Mouse (Mus musculus) heart, embryonic 15.5 days (tissue): Measurements from ENCODE around the gene Sorbs2. TPM values are rescaled to one million over a fixed set of nuclear protein-coding genes. Genes with fewer than 3 reads are reported as not detected.

ENCODE experiments used
- ATAC-seq: fragments of 200-750 bp; cut with Nextera tagmentation; replicated peaks from 2 replicates; pipeline ENCODE4 v1.8.0; 2017; ENCODE audit warnings: low read depth, moderate TSS enrichment; ENCODE audit not compliant: insufficient number of reproducible peaks, insufficient read depth, low FRiP score
- H3K27ac ChIP-seq: fragments of 300-500 bp; sonication (generic); 2 replicates; pipeline ENCODE4 v1.5.1; 2015; ENCODE audit warnings: mild to moderate bottlenecking, inconsistent platforms
- H3K27me3 ChIP-seq: fragments of 300-500 bp; sonication (generic); 2 replicates; pipeline ENCODE4 v1.6.1; 2015; ENCODE audit warnings: inconsistent platforms
- H3K36me3 ChIP-seq: fragments of 300-500 bp; sonication (generic); 2 replicates; pipeline ENCODE4 v1.6.1; 2015; ENCODE audit warnings: mild to moderate bottlenecking, inconsistent platforms
- H3K4me1 ChIP-seq: fragments of 300-500 bp; sonication (generic); replicated peaks from 2 replicates; pipeline ENCODE4 v1.6.1; 2015; ENCODE audit warnings: inconsistent platforms
- H3K4me2 ChIP-seq: fragments of 300-500 bp; sonication (generic); 2 replicates; pipeline ENCODE4 v1.6.1; 2015; ENCODE audit warnings: inconsistent platforms, mild to moderate bottlenecking, moderate library complexity
- H3K4me3 ChIP-seq: fragments of 300-500 bp; sonication (generic); 2 replicates; pipeline ENCODE4 v1.5.1; 2015; ENCODE audit warnings: mild to moderate bottlenecking, inconsistent platforms
- H3K9ac ChIP-seq: fragments of 300-500 bp; sonication (generic); 2 replicates; pipeline ENCODE4 v1.6.1; 2015; ENCODE audit warnings: mild to moderate bottlenecking, inconsistent platforms
- H3K9me3 ChIP-seq: fragments of 300-500 bp; sonication (generic); replicated peaks from 2 replicates; pipeline ENCODE4 v1.6.1; 2016; ENCODE audit warnings: inconsistent platforms
- WGBS: fragments of 180-500 bp; shearing (Covaris S2); methylation state at CpG from one replicate; pipeline ENCODE4 v1.1.7; 2015; ENCODE audit warnings: mixed read lengths; 5-methylcytosine and 5-hydroxymethylcytosine counted together
- polyA plus RNA-seq: library from polyadenylated mRNA; unstranded; fragments of >200 nt; fragmentation: Nextera tagmentation; extraction: Ambion mirVana; gene quantifications from 2 replicates; pipeline ENCODE4 v1.2.1, GENCODE M21; 2015

Gene Sorbs2
- polyA plus RNA-seq, 1 experiment from 2014 or later = 382 TPM

- H3K36me3 ChIP-seq = no peaks in the 10 kb centered on the region
- no peak overlapping the region for H3K4me3 ChIP-seq
- no peaks in the 10 kb centered on the region for H3K9me3 ChIP-seq
- no peak overlapping the region for H3K4me2 ChIP-seq
- peak overlapping the region; percentile 85; the same call in 1 of the 2 replicates for H3K27ac ChIP-seq
- WGBS = 75% methylated on average over 2 of the region's 2 CpGs
- no peaks in the 10 kb centered on the region for H3K27me3 ChIP-seq
- H3K4me1 ChIP-seq = peaks cover 7% of the 10 kb centered on the region; the same call in 1 of the 2 replicates
- no peak overlapping the region for H3K9ac ChIP-seq
- ATAC-seq = no peak
These were observed 91.3 kb downstream of the Sorbs2 start for GRCm38 (mm10) chr8:45598883-45599282.

GRCm38 (mm10) chr8:45602019-45602418 is 94.4 kb downstream of the Sorbs2 start:
- H3K27me3 ChIP-seq = no peaks in the 10 kb centered on the region
- H3K4me3 ChIP-seq = no peak overlapping the region
- no peaks in the 10 kb centered on the region for H3K36me3 ChIP-seq
- H3K9me3 ChIP-seq = no peaks in the 10 kb centered on the region
- H3K4me2 ChIP-seq = no peak overlapping the region
- H3K9ac ChIP-seq = no peak overlapping the region
- no peak overlapping the region for H3K27ac ChIP-seq
- no peak for ATAC-seq
- 56% methylated on average over 4 of the region's 4 CpGs for WGBS
- H3K4me1 ChIP-seq = peaks cover 7% of the 10 kb centered on the region; the same call in 1 of the 2 replicates

GRCm38 (mm10) chr8:45605419-45605818 is 97.8 kb downstream of the Sorbs2 start:
- Histone ChIP-seq H3K27me3 (no peaks in the 10 kb centered on the region), H3K4me2 (no peak overlapping the region), H3K36me3 (no peaks in the 10 kb centered on the region), H3K9me3 (no peaks in the 10 kb centered on the region), H3K9ac (no peak overlapping the region), H3K27ac (no peak overlapping the region), H3K4me3 (no peak overlapping the region), H3K4me1 (peaks cover 6% of the 10 kb centered on the region)
- ATAC-seq = no peak
- 83% methylated on average over 1 of the region's 1 CpGs for WGBS

GRCm38 (mm10) chr8:45607012-45607411 is 99.4 kb downstream of the Sorbs2 start:
- H3K4me1 ChIP-seq = peaks cover 12% of the 10 kb centered on the region
- no peaks in the 10 kb centered on the region for H3K36me3 ChIP-seq
- H3K27ac ChIP-seq = peak overlapping the region; percentile 78
- no peak overlapping the region for H3K9ac ChIP-seq
- H3K27me3 ChIP-seq = no peaks in the 10 kb centered on the region
- no peak overlapping the region for H3K4me2 ChIP-seq
- WGBS = 24% methylated on average over 6 of the region's 6 CpGs
- no peaks in the 10 kb centered on the region for H3K9me3 ChIP-seq
- peak; percentile 88; the same call in 1 of the 2 replicates for ATAC-seq
- H3K4me3 ChIP-seq = no peak overlapping the region

- ATAC-seq = no peak
- no peaks in the 10 kb centered on the region for H3K27me3 ChIP-seq
- peaks cover 12% of the 10 kb centered on the region for H3K4me1 ChIP-seq
- no peak overlapping the region for H3K4me3 ChIP-seq
- H3K27ac ChIP-seq = no peak overlapping the region
- H3K4me2 ChIP-seq = no peak overlapping the region
- 89% methylated on average over 6 of the region's 6 CpGs for WGBS
- no peaks in the 10 kb centered on the region for H3K36me3 ChIP-seq
- no peak overlapping the region for H3K9ac ChIP-seq
- no peaks in the 10 kb centered on the region for H3K9me3 ChIP-seq
These were observed 100.8 kb downstream of the Sorbs2 start for GRCm38 (mm10) chr8:45608413-45608812.

- Histone ChIP-seq H3K4me3 (no peak overlapping the region), H3K27me3 (no peaks in the 10 kb centered on the region), H3K4me1 (peaks cover 16% of the 10 kb centered on the region), H3K36me3 (no peaks in the 10 kb centered on the region), H3K27ac (no peak overlapping the region; the same call in 1 of the 2 replicates), H3K4me2 (no peak overlapping the region), H3K9ac (no peak overlapping the region), H3K9me3 (no peaks in the 10 kb centered on the region)
- no peak for ATAC-seq
- 22% methylated on average over 7 of the region's 7 CpGs for WGBS
These were observed 103.0 kb downstream of the Sorbs2 start for GRCm38 (mm10) chr8:45610426-45611215.

- peaks cover 18% of the 10 kb centered on the region for H3K4me1 ChIP-seq
- no peak for ATAC-seq
- no peak overlapping the region for H3K9ac ChIP-seq
- 77% methylated on average over 1 of the region's 1 CpGs for WGBS
- no peak overlapping the region for H3K4me3 ChIP-seq
- no peaks in the 10 kb centered on the region for H3K36me3 ChIP-seq
- H3K4me2 ChIP-seq = no peak overlapping the region
- H3K27ac ChIP-seq = no peak overlapping the region
- no peaks in the 10 kb centered on the region for H3K27me3 ChIP-seq
- no peaks in the 10 kb centered on the region for H3K9me3 ChIP-seq
These were observed 103.7 kb downstream of the Sorbs2 start for GRCm38 (mm10) chr8:45611320-45611719.

- Histone ChIP-seq H3K27me3 (no peaks in the 10 kb centered on the region), H3K27ac (0 out of 2 replicates have a peak overlapping the region, but pooled peaks have one; percentile 0), H3K9me3 (no peaks in the 10 kb centered on the region), H3K9ac (no peak overlapping the region), H3K4me1 (peaks cover 18% of the 10 kb centered on the region), H3K4me2 (peak overlapping the region; percentile 39), H3K36me3 (no peaks in the 10 kb centered on the region), H3K4me3 (no peak overlapping the region)
- ATAC-seq = no peak
- WGBS = 49% methylated on average over 5 of the region's 5 CpGs
These were observed 107.0 kb downstream of the Sorbs2 start for GRCm38 (mm10) chr8:45614610-45615009.

GRCm38 (mm10) chr8:45615050-45615449 is 107.5 kb downstream of the Sorbs2 start:
- peak overlapping the region; percentile 39 for H3K4me2 ChIP-seq
- H3K4me3 ChIP-seq = no peak overlapping the region
- H3K9me3 ChIP-seq = no peaks in the 10 kb centered on the region
- no peaks in the 10 kb centered on the region for H3K36me3 ChIP-seq
- no peak for ATAC-seq
- H3K4me1 ChIP-seq = peaks cover 18% of the 10 kb centered on the region
- no peak overlapping the region for H3K9ac ChIP-seq
- no peaks in the 10 kb centered on the region for H3K27me3 ChIP-seq
- H3K27ac ChIP-seq = 0 out of 2 replicates have a peak overlapping the region, but pooled peaks have one; percentile 0
- 10% methylated on average over 9 of the region's 9 CpGs for WGBS

GRCm38 (mm10) chr8:45615551-45615950 is 108.0 kb downstream of the Sorbs2 start:
- H3K27me3 ChIP-seq = no peaks in the 10 kb centered on the region
- no peaks in the 10 kb centered on the region for H3K36me3 ChIP-seq
- no peak overlapping the region for H3K27ac ChIP-seq
- no peak overlapping the region for H3K9ac ChIP-seq
- H3K9me3 ChIP-seq = no peaks in the 10 kb centered on the region
- no peak overlapping the region for H3K4me3 ChIP-seq
- ATAC-seq = no peak
- whole genome bisulfite sequencing = 36% methylated on average over 7 of the region's 7 CpGs
- peaks cover 15% of the 10 kb centered on the region for H3K4me1 ChIP-seq
- peak overlapping the region; percentile 39 for H3K4me2 ChIP-seq

GRCm38 (mm10) chr8:45621576-45622178 is 114.1 kb downstream of the Sorbs2 start:
- Histone ChIP-seq H3K4me1 (0 out of 2 replicates have a peak, but pooled peaks cover 3% of the 10 kb centered on the region), H3K27me3 (no peaks in the 10 kb centered on the region), H3K36me3 (no peaks in the 10 kb centered on the region), H3K9ac (no peak overlapping the region), H3K4me3 (no peak overlapping the region), H3K27ac (no peak overlapping the region), H3K4me2 (no peak overlapping the region), H3K9me3 (no peaks in the 10 kb centered on the region)
- 68% methylated on average over 15 of the region's 15 CpGs for whole genome bisulfite sequencing
- ATAC-seq = no peak
